Mouse (Mus musculus): ENCODE data around the gene Stam2. TPM values are rescaled to one million over a fixed set of nuclear protein-coding genes. Genes with fewer than 3 reads are reported as not detected.

The Stam2 gene
- total and polyA plus RNA-seq, 2 experiments from 2014 or later = 30.6 to 40.3 TPM

DNA sequence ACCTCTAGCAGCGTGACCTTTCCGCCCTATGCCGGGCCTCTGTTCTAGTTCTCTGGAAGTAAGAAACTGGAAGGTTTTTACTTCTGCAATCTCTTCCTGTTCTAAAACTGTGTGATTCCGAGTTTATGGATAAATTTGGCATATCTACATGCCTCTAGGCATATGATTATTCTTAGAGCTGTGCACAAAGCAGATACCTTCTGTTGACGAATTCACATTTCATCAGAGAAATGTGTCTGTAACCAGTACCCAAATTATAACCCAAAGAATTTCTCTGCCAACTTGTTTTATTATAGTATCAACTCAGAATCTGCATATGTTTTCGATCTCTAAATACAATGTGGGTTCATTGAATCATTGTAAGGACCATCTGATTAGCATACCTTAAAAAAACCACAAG, 73.6 kb downstream of the Stam2 start:
- Histone ChIP-seq H3K9ac (no peak overlapping the region), H3K4me2 (ENCODE audit: low read depth) (no peak overlapping the region), H3K27me3 (ENCODE audit: insufficient read depth, low read length) (no peaks in the 10 kb centered on the region), H3K36me3 (ENCODE audit: insufficient read depth) (no peaks in the 10 kb centered on the region), H3K9me3 (ENCODE audit: low read length) (no peaks in the 10 kb centered on the region), H3K4me3 (ENCODE audit: low read depth, low read length) (no peak overlapping the region), H3K27ac (ENCODE audit: low read depth, low read length) (no peak overlapping the region), H3K4me1 (ENCODE audit: insufficient read depth) (no peaks in the 10 kb centered on the region)
- WGBS = 83% methylated on average over 6 of the region's 6 CpGs
- TF ChIP-seq CTCF (IDR thresholded peaks at IDR 0.05; ENCODE audit: low read depth) = no peak
- ATAC-seq (no peak), DNase-seq (no peak)

DNA sequence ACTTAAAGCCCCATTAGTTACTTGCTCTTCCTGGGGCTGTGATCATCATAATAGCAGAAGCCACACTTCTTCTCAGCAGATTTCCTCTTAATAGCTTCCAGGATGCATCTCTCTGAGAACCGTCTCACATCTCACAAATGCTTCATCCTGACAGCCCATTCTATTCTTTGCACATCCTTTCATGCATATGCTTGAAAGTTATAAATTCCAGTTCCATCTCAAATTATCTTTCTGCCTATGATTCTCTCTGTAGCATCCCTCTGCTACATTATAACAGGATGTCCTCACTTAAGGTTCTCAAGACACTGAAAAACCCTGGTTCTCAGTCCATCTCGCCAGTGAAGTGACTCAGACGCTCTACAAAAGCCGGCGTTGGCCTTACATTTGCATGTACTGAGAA, 85.4 kb downstream of the Stam2 start:
- Histone ChIP-seq H3K27ac (ENCODE audit: low read depth, low read length) (no peak overlapping the region), H3K4me2 (ENCODE audit: low read depth) (no peak overlapping the region), H3K4me1 (ENCODE audit: insufficient read depth) (no peaks in the 10 kb centered on the region), H3K9ac (no peak overlapping the region), H3K4me3 (ENCODE audit: low read depth, low read length) (no peak overlapping the region), H3K27me3 (ENCODE audit: insufficient read depth, low read length) (no peaks in the 10 kb centered on the region), H3K36me3 (ENCODE audit: insufficient read depth) (no peaks in the 10 kb centered on the region), H3K9me3 (ENCODE audit: low read length) (no peaks in the 10 kb centered on the region)
- no peak for DNase-seq
- ATAC-seq = no peak
- no peak for TF ChIP-seq CTCF (IDR thresholded peaks at IDR 0.05; ENCODE audit: low read depth)
- 90% methylated on average over 5 of the region's 5 CpGs for WGBS

DNA sequence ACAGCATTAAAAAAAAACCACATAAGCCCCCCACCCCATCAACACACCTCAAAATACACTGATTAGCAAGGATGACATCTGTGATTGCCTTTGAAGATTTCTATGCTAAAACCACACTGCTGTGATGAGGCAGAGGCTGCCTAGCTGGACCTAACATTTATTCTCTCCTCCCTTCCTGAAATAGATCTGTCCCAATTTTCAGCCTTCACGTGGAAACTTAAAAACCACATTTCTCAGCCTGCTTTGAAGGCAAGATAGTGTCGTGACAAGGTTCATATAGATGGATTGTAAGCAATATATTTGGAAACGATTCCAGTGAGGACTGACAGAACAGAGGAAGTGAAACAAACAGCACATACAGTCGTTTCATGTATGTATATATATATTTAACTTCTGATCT, 87.5 kb downstream of the Stam2 start:
- TF ChIP-seq CTCF (IDR thresholded peaks at IDR 0.05; ENCODE audit: low read depth) = no peak
- Histone ChIP-seq H3K27ac (ENCODE audit: low read depth, low read length) (no peak overlapping the region), H3K4me3 (ENCODE audit: low read depth, low read length) (no peak overlapping the region), H3K36me3 (ENCODE audit: insufficient read depth) (no peaks in the 10 kb centered on the region), H3K4me1 (ENCODE audit: insufficient read depth) (no peaks in the 10 kb centered on the region), H3K9ac (no peak overlapping the region), H3K4me2 (ENCODE audit: low read depth) (no peak overlapping the region), H3K27me3 (ENCODE audit: insufficient read depth, low read length) (no peaks in the 10 kb centered on the region), H3K9me3 (ENCODE audit: low read length) (no peaks in the 10 kb centered on the region)
- no peak for ATAC-seq
- DNase-seq = no peak
- WGBS = 77% methylated on average over 4 of the region's 4 CpGs

DNA sequence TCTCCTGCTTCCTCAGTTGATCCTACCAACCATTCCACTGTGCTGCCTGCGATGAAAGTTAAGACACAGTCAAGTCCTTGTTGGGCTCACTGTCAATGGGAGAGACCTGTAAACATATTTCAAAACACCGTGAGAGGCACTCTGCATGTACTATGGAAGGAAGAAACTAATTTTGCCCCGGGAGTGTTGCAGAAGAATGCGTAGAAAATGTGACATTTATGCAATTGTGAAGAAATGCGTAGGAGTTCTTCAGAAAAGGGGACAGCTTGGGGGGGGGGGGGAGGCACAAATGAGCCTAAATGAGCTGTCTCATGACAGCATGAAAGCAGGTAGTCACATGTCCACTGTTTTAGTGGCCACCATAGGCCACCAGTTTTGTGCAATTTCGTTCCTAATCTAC, 90.5 kb downstream of the Stam2 start:
- 82% methylated on average over 6 of the region's 6 CpGs for WGBS
- 0 out of 2 replicates have a peak, but pooled peaks cover 3% of the 10 kb centered on the region for H3K4me1 ChIP-seq (ENCODE audit: insufficient read depth)
- H3K36me3 ChIP-seq (ENCODE audit: insufficient read depth) = no peaks in the 10 kb centered on the region
- TF ChIP-seq CTCF (IDR thresholded peaks at IDR 0.05; ENCODE audit: low read depth) = no peak
- no peak overlapping the region for H3K4me2 ChIP-seq (ENCODE audit: low read depth)
- DNase-seq = no peak
- ATAC-seq = no peak
- H3K9me3 ChIP-seq (ENCODE audit: low read length) = no peaks in the 10 kb centered on the region
- H3K9ac ChIP-seq = no peak overlapping the region
- H3K27me3 ChIP-seq (ENCODE audit: insufficient read depth, low read length) = no peaks in the 10 kb centered on the region
- H3K4me3 ChIP-seq (ENCODE audit: low read depth, low read length) = no peak overlapping the region
- H3K27ac ChIP-seq (ENCODE audit: low read depth, low read length) = no peak overlapping the region

DNA sequence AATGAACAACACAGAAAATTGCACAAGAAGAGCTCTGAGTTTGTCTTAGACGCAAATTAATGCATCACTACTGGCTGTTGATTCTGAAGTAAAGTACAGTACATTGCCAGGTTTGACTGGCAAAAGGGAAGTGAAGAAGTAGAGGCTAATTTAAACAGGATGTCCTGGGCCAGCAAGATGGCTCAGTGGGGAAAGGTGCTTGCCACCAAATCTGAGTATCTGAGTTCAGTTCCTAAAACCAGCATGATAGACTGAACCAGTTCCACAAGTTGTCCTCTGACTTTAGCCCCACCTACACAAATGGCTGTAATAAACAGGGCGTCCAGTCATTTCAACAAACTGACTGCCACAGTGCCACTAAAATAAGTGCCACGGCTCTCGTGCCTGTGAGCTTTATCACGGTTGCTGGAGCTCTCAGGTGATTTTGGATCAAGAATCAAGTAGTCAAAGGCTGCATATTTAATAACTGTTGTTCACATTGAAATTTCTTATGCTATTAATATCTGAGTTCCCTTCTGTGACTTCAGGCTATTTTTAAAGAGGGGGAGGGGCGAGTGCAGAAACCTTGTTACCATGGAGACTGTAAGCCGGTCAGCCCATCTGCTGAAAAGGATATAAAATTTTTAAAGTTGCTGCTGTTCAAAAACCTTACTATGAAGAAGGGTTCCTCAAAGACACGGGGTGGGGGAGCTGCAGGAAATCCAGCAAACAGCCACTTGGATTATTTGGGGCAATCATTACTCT, 94.7 kb downstream of the Stam2 start:
- no peak overlapping the region for H3K4me3 ChIP-seq (ENCODE audit: low read depth, low read length)
- H3K27ac ChIP-seq (ENCODE audit: low read depth, low read length) = peak overlapping the region; percentile 37; the same call in 1 of the 2 replicates
- 56% methylated on average over 8 of the region's 8 CpGs for WGBS
- no peaks in the 10 kb centered on the region for H3K9me3 ChIP-seq (ENCODE audit: low read length)
- H3K27me3 ChIP-seq (ENCODE audit: insufficient read depth, low read length) = no peaks in the 10 kb centered on the region
- no peaks in the 10 kb centered on the region for H3K36me3 ChIP-seq (ENCODE audit: insufficient read depth)
- no peak overlapping the region for H3K4me2 ChIP-seq (ENCODE audit: low read depth)
- peak; percentile 30 for DNase-seq
- TF ChIP-seq CTCF (IDR thresholded peaks at IDR 0.05; ENCODE audit: low read depth) = no peak
- ATAC-seq = peak; percentile 54; the same call in 1 of the 2 replicates
- no peak overlapping the region for H3K9ac ChIP-seq
- 0 out of 2 replicates have a peak, but pooled peaks cover 3% of the 10 kb centered on the region for H3K4me1 ChIP-seq (ENCODE audit: insufficient read depth)

DNA sequence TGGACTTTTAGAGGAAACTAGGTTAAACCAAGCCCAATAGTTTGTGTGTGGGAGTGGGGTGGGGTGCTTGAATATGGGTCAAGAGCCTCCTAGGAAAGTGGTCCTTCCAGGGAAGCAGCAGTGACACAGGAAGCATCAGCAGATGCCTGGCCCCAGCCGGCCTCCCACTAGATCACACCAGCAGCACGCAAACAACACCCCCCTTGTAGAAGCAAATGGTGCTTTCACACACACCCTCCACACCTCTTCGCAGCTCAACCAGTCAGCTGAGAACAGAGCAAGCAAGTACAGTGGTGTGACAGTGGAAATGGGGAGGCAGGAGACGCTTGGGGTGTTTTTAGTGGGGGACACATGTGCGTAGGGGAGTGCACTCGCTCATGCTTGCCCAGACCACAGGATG, 98.4 kb downstream of the Stam2 start:
- Histone ChIP-seq H3K4me2 (ENCODE audit: low read depth) (no peak overlapping the region), H3K36me3 (ENCODE audit: insufficient read depth) (no peaks in the 10 kb centered on the region), H3K4me1 (ENCODE audit: insufficient read depth) (0 out of 2 replicates have a peak, but pooled peaks cover 3% of the 10 kb centered on the region), H3K27me3 (ENCODE audit: insufficient read depth, low read length) (no peaks in the 10 kb centered on the region), H3K4me3 (ENCODE audit: low read depth, low read length) (no peak overlapping the region), H3K9me3 (ENCODE audit: low read length) (no peaks in the 10 kb centered on the region), H3K9ac (no peak overlapping the region), H3K27ac (ENCODE audit: low read depth, low read length) (no peak overlapping the region)
- no peak for DNase-seq
- 89% methylated on average over 6 of the region's 6 CpGs for WGBS
- ATAC-seq = no peak
- no peak for TF ChIP-seq CTCF (IDR thresholded peaks at IDR 0.05; ENCODE audit: low read depth)

Other genes with a start within 250 kb of the Stam2 start
- 13.3 and 13.8 TPM in 2 replicates for gene Cacnb4, start 65.5 kb downstream of the Stam2 start, total RNA-seq (2014; rRNA removed)
- gene Cacnb4, start 65.5 kb downstream of the Stam2 start, polyA plus RNA-seq (2015; fragmentation: Nextera tagmentation; extraction: Ambion mirVana) = 9.2 and 13.7 TPM in 2 replicates
- gene Fmnl2, start 115.6 kb upstream of the Stam2 start, total RNA-seq (2014; rRNA removed) = 38.4 and 41.8 TPM in 2 replicates
- 7.6 and 9.1 TPM in 2 replicates for gene Fmnl2, start 115.6 kb upstream of the Stam2 start, polyA plus RNA-seq (2015; fragmentation: Nextera tagmentation; extraction: Ambion mirVana)